Mouse (Mus musculus) lung, postnatal 10 days (tissue): ENCODE results near the gene Olfr70.

Experiments used
- DNase-seq: peaks from one replicate; pipeline ENCODE4 v3.0.0; 2021

Olfr70 gene

GRCm38 (mm10) chr4:43653161-43654015 is 47.2 kb downstream of the Olfr70 start, which contains the start of gene Spag8:
Gene Spag8 (minus strand): TSS chr4:43653594.
- peak; percentile 88 for DNase-seq

- no peak for DNase-seq
Observed at GRCm38 (mm10) chr4:43652726-43653125, 47.9 kb downstream of the Olfr70 start.

GRCm38 (mm10) chr4:43649783-43650182 is 50.8 kb downstream of the Olfr70 start:
- no peak for DNase-seq
